13 mouse cellular contexts compared by ENCODE assay signal in the genomic region with DNA sequence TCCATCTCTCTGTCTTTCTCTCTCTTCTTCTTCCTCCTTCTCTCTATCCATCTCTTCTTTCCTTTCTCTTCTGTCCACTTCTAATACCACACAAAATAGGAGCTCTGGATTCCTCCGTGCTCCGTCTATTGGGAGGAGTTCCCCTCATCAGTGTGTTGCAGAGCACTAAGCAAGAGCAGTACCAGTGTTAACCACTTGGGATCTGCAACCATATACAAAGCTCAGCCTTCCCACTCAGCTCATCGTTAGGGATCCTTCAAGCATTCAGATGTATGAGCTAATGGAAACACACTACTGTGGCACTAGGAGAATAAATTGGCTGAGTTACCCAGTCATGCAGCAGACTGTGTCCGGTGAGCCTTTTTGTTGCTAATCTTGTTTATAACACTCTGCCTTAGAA.
"Had no signal": no experiment of that assay in that cellular context is flagged by ENCODE, and none has a peak within 500 bp of the region (broad histone marks: within the 10 kb centered on the region; RNA-seq: fewer than 3 reads in every experiment).

No protein-coding gene starts in this region.

- DNase-seq: kidney, adult 8-10 months; kidney, postnatal 25 days; liver; liver, embryonic 13.5 days; liver, postnatal 0 days; lung, postnatal 36 days; thymus, adult 18-20 months; thymus, postnatal 14 days had no signal

- H3K4me3 ChIP-seq: limb, embryonic 12.5 days; liver, embryonic 13.5 days; midbrain, embryonic 13.5 days; neural tube, embryonic 12.5 days had no signal

- H3K4me1 ChIP-seq: limb, embryonic 12.5 days; liver, embryonic 13.5 days; midbrain, embryonic 13.5 days; neural tube, embryonic 12.5 days had no signal

- H3K9me3 ChIP-seq: limb, embryonic 12.5 days; liver, embryonic 13.5 days; midbrain, embryonic 13.5 days; neural tube, embryonic 12.5 days had no signal

- H3K27ac ChIP-seq: limb, embryonic 12.5 days; liver, embryonic 13.5 days; midbrain, embryonic 13.5 days; neural tube, embryonic 12.5 days; stomach, postnatal 0 days had no signal

- H3K36me3 ChIP-seq: limb, embryonic 12.5 days; liver, embryonic 13.5 days; midbrain, embryonic 13.5 days; neural tube, embryonic 12.5 days had no signal

- H3K27me3 ChIP-seq: limb, embryonic 12.5 days; liver, embryonic 13.5 days; midbrain, embryonic 13.5 days; neural tube, embryonic 12.5 days had no signal

- H3K4me2 ChIP-seq: limb, embryonic 12.5 days; liver, embryonic 13.5 days; midbrain, embryonic 13.5 days; neural tube, embryonic 12.5 days had no signal

- ATAC-seq: liver, postnatal 0 days; lung, postnatal 0 days; midbrain, embryonic 13.5 days had no signal

- H3K9ac ChIP-seq: limb, embryonic 12.5 days; liver, embryonic 13.5 days; liver, postnatal 0 days; midbrain, embryonic 13.5 days; neural tube, embryonic 12.5 days had no signal
